Mouse (Mus musculus) MEL (cell line): ENCODE measurements around the gene Thrap3. TPM values are rescaled to one million over a fixed set of nuclear protein-coding genes. Genes with fewer than 3 reads are reported as not detected.

Experiments
- DNase-seq: peaks from one replicate; pipeline ENCODE4 v3.0.0; 2011; ENCODE audit warnings: low read depth, low spot score
- H3K27ac ChIP-seq: 2 replicates; pipeline ENCODE4 v1.5.1; 2012; ENCODE audit warnings: low read depth, mild to moderate bottlenecking, control low read depth, low read length, moderate library complexity; ENCODE audit not compliant: control insufficient read depth
- H3K27me3 ChIP-seq, 2 experiments: fragments of 150-350 bp in 1 of 2; sonication (generic) in 1 of 2; 2 replicates each; pipeline ENCODE4 v1.6.1; 2012; ENCODE audit warnings: low read length in 2 of 2, mild to moderate bottlenecking in 2 of 2, improper control_type of control experiment in 1 of 2, moderate library complexity in 1 of 2; ENCODE audit not compliant: insufficient read depth in 2 of 2, control insufficient read depth in 1 of 2
- H3K36me3 ChIP-seq, 2 experiments: 2 replicates each; pipeline ENCODE4 v1.6.1; 2012 to 2014; ENCODE audit warnings: low read length in 2 of 2, improper control_type of control experiment in 1 of 2, inconsistent platforms in 1 of 2, mild to moderate bottlenecking in 1 of 2; ENCODE audit not compliant: insufficient read depth in 2 of 2, control insufficient read depth in 1 of 2
- H3K4me1 ChIP-seq, 2 experiments: fragments of 150-350 bp in 1 of 2; sonication (generic) in 1 of 2; 2 replicates each; pipeline ENCODE4 v1.6.1; 2012; ENCODE audit warnings: low read length in 2 of 2, improper control_type of control experiment in 1 of 2, mild to moderate bottlenecking in 1 of 2; ENCODE audit not compliant: insufficient read depth in 2 of 2, control insufficient read depth in 1 of 2
- H3K4me3 ChIP-seq, 2 experiments: fragments of 150-350 bp in 1 of 2; sonication (generic) in 1 of 2; 2 replicates each; pipeline ENCODE4 v1.5.1; 2012; ENCODE audit warnings: low read depth in 2 of 2, low read length in 2 of 2, mild to moderate bottlenecking in 2 of 2, moderate library complexity in 2 of 2, control low read depth in 1 of 2, improper control_type of control experiment in 1 of 2; ENCODE audit not compliant: control insufficient read depth in 1 of 2, insufficient read depth in 1 of 2
- H3K79me2 ChIP-seq: 2 replicates; pipeline ENCODE4 v1.6.1; 2012; ENCODE audit warnings: mild to moderate bottlenecking, low read length, moderate library complexity; ENCODE audit not compliant: control insufficient read depth, poor library complexity, insufficient read depth
- H3K9ac ChIP-seq: 2 replicates; pipeline ENCODE4 v1.6.1; 2012; ENCODE audit warnings: low read depth, mild to moderate bottlenecking, control low read depth, low read length, moderate library complexity; ENCODE audit not compliant: control insufficient read depth, poor library complexity, severe bottlenecking
- H3K9me3 ChIP-seq: fragments of 150-350 bp; sonication (generic); replicated peaks from 2 replicates; pipeline ENCODE4 v1.6.1; 2012; ENCODE audit warnings: mild to moderate bottlenecking, low read length, improper control_type of control experiment, moderate library complexity; ENCODE audit not compliant: insufficient read depth
- BHLHE40 ChIP-seq: IDR thresholded peaks from 2 replicates; pipeline ENCODE4 v1.6.1; 2012; ENCODE audit warnings: low read depth, mild to moderate bottlenecking, inconsistent platforms, low read length, improper control_type of control experiment, borderline replicate concordance
- CHD1 ChIP-seq: IDR thresholded peaks from 2 replicates; pipeline ENCODE4 v1.6.1; 2012; ENCODE audit warnings: low read depth, mild to moderate bottlenecking, inconsistent platforms, low read length, improper control_type of control experiment
- CHD2 ChIP-seq: IDR thresholded peaks from 2 replicates; pipeline ENCODE4 v1.6.1; 2011; ENCODE audit warnings: low read length, improper control_type of control experiment
- E2F4 ChIP-seq: IDR thresholded peaks from 2 replicates; pipeline ENCODE4 v1.6.1; 2011; ENCODE audit warnings: low read depth, low read length, improper control_type of control experiment, borderline replicate concordance
- ETS1 ChIP-seq: IDR thresholded peaks from 2 replicates; pipeline ENCODE4 v1.6.1; 2012; ENCODE audit warnings: low read depth, mild to moderate bottlenecking, inconsistent platforms, low read length, improper control_type of control experiment, moderate library complexity
- GABPA ChIP-seq: IDR thresholded peaks from 2 replicates; pipeline ENCODE4 v1.6.1; 2012; ENCODE audit warnings: low read depth, mild to moderate bottlenecking, inconsistent platforms, low read length, improper control_type of control experiment, moderate library complexity
- HCFC1 ChIP-seq: IDR thresholded peaks from 2 replicates; pipeline ENCODE4 v1.6.1; 2012; ENCODE audit warnings: low read depth, mild to moderate bottlenecking, inconsistent platforms, low read length, improper control_type of control experiment, moderate library complexity
- KAT2A ChIP-seq: conservative IDR thresholded peaks from 2 replicates; pipeline ENCODE4 v1.6.1; 2012; ENCODE audit warnings: low read depth, low read length, improper control_type of control experiment, inconsistent platforms
- MAFK ChIP-seq: IDR thresholded peaks from 2 replicates; pipeline ENCODE4 v1.6.1; 2011; ENCODE audit warnings: low read depth, mild to moderate bottlenecking, low read length, improper control_type of control experiment, borderline replicate concordance
- MAX ChIP-seq: IDR thresholded peaks from 2 replicates; pipeline ENCODE4 v1.6.1; 2011; ENCODE audit warnings: low read length, improper control_type of control experiment
- MEF2A ChIP-seq: IDR thresholded peaks from 2 replicates; pipeline ENCODE4 v1.6.1; 2014; ENCODE audit warnings: low read depth, mild to moderate bottlenecking, inconsistent platforms, low read length, improper control_type of control experiment; ENCODE audit not compliant: poor library complexity, insufficient replicate concordance, severe bottlenecking; ENCODE audit errors: extremely low read depth
- POLR2A ChIP-seq, 2 experiments: IDR thresholded peaks; 2 replicates each; pipeline ENCODE4 v1.6.1; 2011 to 2012; ENCODE audit warnings: low read length in 2 of 2, mild to moderate bottlenecking in 2 of 2, control low read depth in 1 of 2, improper control_type of control experiment in 1 of 2, low read depth in 1 of 2, moderate library complexity in 1 of 2; ENCODE audit not compliant: control insufficient read depth in 1 of 2, insufficient read depth in 1 of 2, poor library complexity in 1 of 2
- RAD21 ChIP-seq: IDR thresholded peaks from 2 replicates; pipeline ENCODE4 v1.6.1; 2011; ENCODE audit warnings: mild to moderate bottlenecking, low read depth, low read length, improper control_type of control experiment
- TBP ChIP-seq: IDR thresholded peaks from 2 replicates; pipeline ENCODE4 v1.8.0; 2011; ENCODE audit warnings: low read depth, low read length, improper control_type of control experiment
- UBTF ChIP-seq: IDR thresholded peaks from 2 replicates; pipeline ENCODE4 v1.6.1; 2012; ENCODE audit warnings: low read depth, mild to moderate bottlenecking, inconsistent platforms, low read length, improper control_type of control experiment, moderate library complexity, borderline replicate concordance; ENCODE audit not compliant: insufficient read depth
- USF1 ChIP-seq: IDR thresholded peaks from 2 replicates; pipeline ENCODE4 v1.6.1; 2014; ENCODE audit warnings: low read depth, mild to moderate bottlenecking, inconsistent platforms, low read length, improper control_type of control experiment, moderate library complexity
- USF2 ChIP-seq, 2 experiments: IDR thresholded peaks; 2 replicates each; pipeline ENCODE4 v1.6.1; 2011 to 2012; ENCODE audit warnings: improper control_type of control experiment in 2 of 2, low read length in 2 of 2, borderline replicate concordance in 1 of 2, inconsistent platforms in 1 of 2, low read depth in 1 of 2, mild to moderate bottlenecking in 1 of 2; ENCODE audit not compliant: insufficient read depth in 1 of 2
- ZC3H11A ChIP-seq: IDR thresholded peaks from 2 replicates; pipeline ENCODE4 v1.6.1; 2012; ENCODE audit warnings: low read depth, mild to moderate bottlenecking, inconsistent platforms, low read length, improper control_type of control experiment
- ZKSCAN1 ChIP-seq: IDR thresholded peaks from 2 replicates; pipeline ENCODE4 v1.6.1; 2012; ENCODE audit warnings: low read depth, mild to moderate bottlenecking, inconsistent platforms, low read length, improper control_type of control experiment, moderate library complexity
- ZMIZ1 ChIP-seq: IDR thresholded peaks from 2 replicates; pipeline ENCODE4 v1.6.1; 2012; ENCODE audit warnings: low read depth, mild to moderate bottlenecking, inconsistent platforms, low read length, improper control_type of control experiment, moderate library complexity
- polyA plus RNA-seq, 2 experiments: library from polyadenylated mRNA; stranded (reverse) in 1 of 2; unstranded in 1 of 2; fragments of >175 nt in 1 of 2; fragments of >200 nt in 1 of 2; gene quantifications; 2 replicates each; pipeline versions ENCODE4 v1.2.1 to v1.2.4; 2012; ENCODE audit warnings: low replicate concordance in 2 of 2, low read depth in 1 of 2; ENCODE audit not compliant: insufficient read length in 2 of 2, insufficient read depth in 1 of 2, missing spikeins in 1 of 2
- total RNA-seq: library from RNA; depleted of rRNA; stranded (reverse); fragments of 300-350 nt; gene quantifications from 2 replicates; pipeline ENCODE4 v1.2.3, GENCODE M21; 2012

Gene Thrap3
- total and polyA plus RNA-seq, 3 experiments = 158 to 471 (median 310) TPM

DNA sequence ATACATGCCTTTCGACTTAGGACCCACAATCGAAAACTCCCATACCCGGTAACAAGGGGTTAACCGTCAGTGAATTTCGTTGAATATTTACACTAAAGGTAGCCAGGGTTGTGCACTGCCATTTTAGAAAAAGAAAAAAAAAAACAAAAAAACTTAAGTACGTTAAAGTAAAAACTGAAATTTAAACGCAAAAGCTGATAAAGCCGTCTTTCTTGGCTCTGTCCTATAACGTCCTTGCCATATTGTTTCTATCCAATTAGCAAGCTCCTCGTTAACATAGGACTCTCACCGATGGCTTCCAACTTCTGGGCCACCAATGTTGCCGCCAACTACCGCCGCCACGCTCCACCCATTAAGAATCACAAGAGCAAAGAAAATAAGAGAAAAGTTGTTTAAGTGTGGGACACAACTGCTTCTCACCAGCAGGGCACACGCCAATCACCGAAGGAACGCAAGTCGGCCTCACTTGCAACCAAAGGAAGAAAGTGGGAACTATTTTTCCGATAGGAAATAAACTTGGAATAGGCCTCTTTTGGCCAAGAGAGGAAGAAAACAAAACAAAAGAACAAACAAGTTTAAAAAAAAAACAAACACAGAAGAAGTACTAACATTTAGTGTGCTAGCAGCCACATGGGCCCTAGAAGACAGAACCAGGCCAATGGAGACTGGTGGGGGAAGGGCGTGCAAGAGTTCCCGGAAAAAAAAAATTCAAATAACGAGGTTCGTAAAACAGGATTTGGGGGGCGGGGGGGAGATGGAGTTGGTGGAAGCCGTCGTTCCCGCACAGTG, 852 bp downstream of the Thrap3 start (continued):
- no peak for TF ChIP-seq RAD21
- TF ChIP-seq UBTF = no peak
- peak; percentile 30 to 56; a peak in 2 of 4 replicates for TF ChIP-seq POLR2A (IDR thresholded peaks at IDR 0.05; ENCODE audit: control insufficient read depth in 1 of 2, insufficient read depth in 1 of 2, low read depth in 1 of 2, low read length in 2 of 2, poor library complexity in 1 of 2)
- no peak for TF ChIP-seq E2F4
- TF ChIP-seq USF2 (IDR thresholded peaks at IDR 0.05; ENCODE audit: borderline replicate concordance in 1 of 2, insufficient read depth in 1 of 2, low read depth in 1 of 2, low read length in 2 of 2) = no peak
- peak; percentile 97 for TF ChIP-seq CHD1
- peak; percentile 62; the same call in 1 of the 2 replicates for TF ChIP-seq TBP
- TF ChIP-seq MEF2A = no peak
- no peak for TF ChIP-seq CHD2
- no peak for TF ChIP-seq ZC3H11A
- no peak for TF ChIP-seq USF1

DNA sequence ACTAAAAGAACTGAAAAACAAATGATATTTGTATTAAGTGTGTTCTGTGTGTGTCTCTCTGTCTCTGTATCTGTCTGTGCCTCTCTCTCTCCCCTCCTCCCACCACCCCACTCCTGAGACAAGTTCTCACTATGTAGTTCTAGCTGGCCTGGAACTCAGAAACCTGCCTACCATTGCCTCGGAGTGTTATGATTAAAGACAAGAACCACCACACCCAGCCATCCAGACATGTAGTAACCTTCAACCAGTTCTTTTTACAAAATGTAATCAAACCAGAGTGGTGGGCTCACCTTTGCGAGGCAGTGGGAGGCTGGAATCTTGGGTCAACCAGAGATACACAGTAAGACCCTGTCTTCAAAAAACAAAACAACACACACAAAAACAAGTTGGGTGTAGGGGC, 1.9 kb downstream of the Thrap3 start:
- H3K4me1 ChIP-seq = peaks cover 15 to 28% of the 10 kb centered on the region in 2 experiments
- H3K27me3 ChIP-seq = no peaks in the 10 kb centered on the region
- H3K9ac ChIP-seq = peak overlapping the region; percentile 93
- no peak for TF ChIP-seq TBP
- TF ChIP-seq ETS1 = no peak
- no peak for TF ChIP-seq RAD21
- TF ChIP-seq BHLHE40 = no peak
- TF ChIP-seq GABPA = no peak
- no peak for TF ChIP-seq ZMIZ1
- TF ChIP-seq ZC3H11A = no peak
- no peak for TF ChIP-seq CHD1
- TF ChIP-seq MAX = no peak
- no peak for TF ChIP-seq HCFC1
- no peak for TF ChIP-seq MAFK
- TF ChIP-seq KAT2A = no peak
- TF ChIP-seq ZKSCAN1 = no peak
- TF ChIP-seq, all 39 proteins: peak for 0
- peaks cover 25 to 41% of the 10 kb centered on the region in 2 experiments for H3K36me3 ChIP-seq
- peak overlapping the region; percentile 98 for H3K27ac ChIP-seq
- peaks cover 65% of the 10 kb centered on the region for H3K79me2 ChIP-seq
- H3K4me3 ChIP-seq = peak overlapping the region; percentile 90 to 95
- no peaks in the 10 kb centered on the region for H3K9me3 ChIP-seq
- no peak for DNase-seq
